Mouse (Mus musculus) common myeloid progenitor, adult 5-6 weeks (primary cell): ENCODE results near the gene Edrf1. TPM values are rescaled to one million over a fixed set of nuclear protein-coding genes. Genes with fewer than 3 reads are reported as not detected.

ENCODE experiments used
- ATAC-seq: replicated peaks from 2 replicates; pipeline ENCODE4 v1.8.0; 2016; ENCODE audit warnings: low read depth, mild to moderate bottlenecking, moderate TSS enrichment, inconsistent platforms; ENCODE audit not compliant: poor library complexity, severe bottlenecking
- total RNA-seq: library from RNA; stranded (forward); fragments of 200-1000, 187-1606 nt; gene quantifications from 2 replicates; pipeline ENCODE4 v1.2.3, GENCODE M21; 2017

Gene Edrf1
- total RNA-seq = 31.3 and 35.5 TPM in 2 replicates

GRCm38 (mm10) chr7:133637361-133638305 is at the start of gene Edrf1:
Edrf1 (plus strand) TSS chr7:133637543.
- ATAC-seq = peak; percentile 93

- ATAC-seq = no peak
These were observed 45.6 kb upstream of the Edrf1 start for GRCm38 (mm10) chr7:133591750-133592149.

GRCm38 (mm10) chr7:133600558-133600957 is 36.8 kb upstream of the Edrf1 start:
- ATAC-seq = no peak

- no peak for ATAC-seq
These were observed 35.3 kb upstream of the Edrf1 start, which contains the start of gene Tex36 for GRCm38 (mm10) chr7:133602058-133602457. Tex36 (minus strand) TSS chr7:133602158.

GRCm38 (mm10) chr7:133603156-133603555 is 34.2 kb upstream of the Edrf1 start:
- no peak for ATAC-seq

- ATAC-seq = no peak
These were observed 32.8 kb upstream of the Edrf1 start for GRCm38 (mm10) chr7:133604427-133605081.

GRCm38 (mm10) chr7:133607331-133607730 is 30.0 kb upstream of the Edrf1 start:
- ATAC-seq = no peak

- no peak for ATAC-seq
These were observed 29.3 kb upstream of the Edrf1 start for GRCm38 (mm10) chr7:133607883-133608575.

GRCm38 (mm10) chr7:133608631-133609340 is 28.6 kb upstream of the Edrf1 start:
- ATAC-seq = no peak

GRCm38 (mm10) chr7:133609585-133609984 is 27.8 kb upstream of the Edrf1 start:
- ATAC-seq = no peak

GRCm38 (mm10) chr7:133612981-133613380 is 24.4 kb upstream of the Edrf1 start:
- ATAC-seq = no peak

- ATAC-seq = peak; percentile 60; the same call in 1 of the 2 replicates
These were observed 16.6 kb upstream of the Edrf1 start for GRCm38 (mm10) chr7:133620721-133621120.

- no peak for ATAC-seq
These were observed 14.1 kb upstream of the Edrf1 start for GRCm38 (mm10) chr7:133623226-133623625.

- no peak for ATAC-seq
These were observed 10.0 kb upstream of the Edrf1 start for GRCm38 (mm10) chr7:133627184-133627936.

- ATAC-seq = no peak
These were observed 6.5 kb upstream of the Edrf1 start for GRCm38 (mm10) chr7:133630821-133631220.

- peak; percentile 31 for ATAC-seq
These were observed 4.9 kb upstream of the Edrf1 start for GRCm38 (mm10) chr7:133632476-133632875.

- no peak for ATAC-seq
These were observed 2.3 kb upstream of the Edrf1 start for GRCm38 (mm10) chr7:133634932-133635650.

GRCm38 (mm10) chr7:133636738-133637352 is 498 bp upstream of the Edrf1 start:
- ATAC-seq = peak; percentile 57
